Mouse (Mus musculus) gastrocnemius, postnatal 10 days (tissue): Measurements from ENCODE around the gene Sult4a1. TPM values are rescaled to one million over a fixed set of nuclear protein-coding genes. Genes with fewer than 3 reads are reported as not detected.
A peak's percentile ranks its signal among the peaks of the same experiment; 100 is the strongest.
"Not testable (repeated sequence)": the region's sequence is repeated elsewhere in the genome, so short reads cannot be mapped to it uniquely, and the experiment has no call there.

Experiments used
- DNase-seq: peaks from one replicate; pipeline ENCODE4 v3.0.0; 2021; ENCODE audit warnings: mixed read lengths
- long read RNA-seq, 2 experiments: library from polyadenylated mRNA; stranded (forward); transcript quantifications; one replicate each; pipeline ENCODE4 v2.0.0; 2021
- total RNA-seq, 2 experiments: library from RNA; stranded (reverse); gene quantifications; 2 replicates each; pipeline ENCODE4 v1.2.3; 2021

The Sult4a1 gene
- total RNA-seq, result under 1 TPM; 0.36 to 0.38 TPM
- long read RNA-seq, experiment 1, result 0 reads
- long read RNA-seq, experiment 2, result 0 reads

GRCm38 (mm10) chr15:84105105-84105923 is at the start of gene Sult4a1:
Sult4a1 (minus strand) TSS chr15:84105754.
- DNase-seq, result no peak

GRCm38 (mm10) chr15:84140929-84141328 is 35.4 kb upstream of the Sult4a1 start:
- no peak for DNase-seq

- no peak for DNase-seq
Observed at GRCm38 (mm10) chr15:84140109-84140508, 34.6 kb upstream of the Sult4a1 start.

- no peak for DNase-seq
Observed at GRCm38 (mm10) chr15:84139592-84140005, 34.0 kb upstream of the Sult4a1 start.

- DNase-seq, result no peak
Observed at GRCm38 (mm10) chr15:84136473-84137415, 31.2 kb upstream of the Sult4a1 start.

- DNase-seq, result no peak
Observed at GRCm38 (mm10) chr15:84135472-84135871, 29.9 kb upstream of the Sult4a1 start.

GRCm38 (mm10) chr15:84133440-84133839 is 27.9 kb upstream of the Sult4a1 start:
- DNase-seq, result peak; percentile 45

- DNase-seq, result peak; percentile 57
Observed at GRCm38 (mm10) chr15:84131971-84132370, 26.4 kb upstream of the Sult4a1 start.

- DNase-seq, result peak; percentile 41
Observed at GRCm38 (mm10) chr15:84131096-84131786, 25.7 kb upstream of the Sult4a1 start.

- DNase-seq, result no peak
Observed at GRCm38 (mm10) chr15:84126871-84127270, 21.3 kb upstream of the Sult4a1 start.

GRCm38 (mm10) chr15:84126447-84126846 is 20.9 kb upstream of the Sult4a1 start:
- DNase-seq, result no peak

GRCm38 (mm10) chr15:84124086-84124485 is 18.5 kb upstream of the Sult4a1 start:
- no peak for DNase-seq

- DNase-seq, result no peak
Observed at GRCm38 (mm10) chr15:84123075-84123474, 17.5 kb upstream of the Sult4a1 start, which contains the start of gene Pnpla5. Pnpla5 (minus strand) TSS chr15:84123175.

- DNase-seq, result no peak
Observed at GRCm38 (mm10) chr15:84121036-84121435, 15.5 kb upstream of the Sult4a1 start.

GRCm38 (mm10) chr15:84120612-84121011 is 15.1 kb upstream of the Sult4a1 start:
- peak; percentile 22 for DNase-seq

- DNase-seq, result no peak
Observed at GRCm38 (mm10) chr15:84116466-84116865, 10.9 kb upstream of the Sult4a1 start.

GRCm38 (mm10) chr15:84115727-84116126 is 10.2 kb upstream of the Sult4a1 start:
- no peak for DNase-seq

- no peak for DNase-seq
Observed at GRCm38 (mm10) chr15:84113873-84114272, 8.3 kb upstream of the Sult4a1 start.

- DNase-seq, result peak; percentile 52
Observed at GRCm38 (mm10) chr15:84108899-84109298, 3.3 kb upstream of the Sult4a1 start.

- no peak for DNase-seq
Observed at GRCm38 (mm10) chr15:84105924-84106500, 458 bp upstream of the Sult4a1 start.

- DNase-seq, result no peak
Observed at GRCm38 (mm10) chr15:84104626-84105025, 928 bp downstream of the Sult4a1 start.

- not testable (repeated sequence) for DNase-seq
Observed at GRCm38 (mm10) chr15:84097536-84097935, 8.0 kb downstream of the Sult4a1 start.
